Mouse (Mus musculus) cerebellum, adult 11 months (tissue): ENCODE results near the gene Efcab12.
"Not testable (repeated sequence)": the region's sequence is repeated elsewhere in the genome, so short reads cannot be mapped to it uniquely, and the experiment has no call there.

ENCODE experiments used
- DNase-seq: peaks from one replicate; pipeline ENCODE4 v3.0.0; 2022

Efcab12 gene

DNA sequence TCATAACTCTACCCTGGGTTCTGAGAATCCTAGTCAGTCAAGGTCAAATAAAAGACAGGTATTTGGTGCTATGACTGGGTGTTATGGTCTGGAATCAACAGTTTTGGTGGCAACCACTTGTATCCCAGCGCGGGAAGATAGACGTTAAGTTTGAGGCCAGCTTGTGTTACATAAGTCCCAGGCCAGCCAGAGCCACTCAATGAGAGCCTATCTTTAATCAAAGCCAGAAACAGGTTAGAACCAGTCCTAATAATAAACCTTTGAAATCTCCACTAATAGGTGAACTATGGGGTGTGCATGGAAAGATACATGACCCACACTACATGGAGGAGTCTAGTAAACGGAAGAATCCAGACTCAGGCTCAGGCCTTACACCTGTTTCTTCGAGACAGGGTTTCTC, 533 bp upstream of the Efcab12 start:
- no peak for DNase-seq

DNA sequence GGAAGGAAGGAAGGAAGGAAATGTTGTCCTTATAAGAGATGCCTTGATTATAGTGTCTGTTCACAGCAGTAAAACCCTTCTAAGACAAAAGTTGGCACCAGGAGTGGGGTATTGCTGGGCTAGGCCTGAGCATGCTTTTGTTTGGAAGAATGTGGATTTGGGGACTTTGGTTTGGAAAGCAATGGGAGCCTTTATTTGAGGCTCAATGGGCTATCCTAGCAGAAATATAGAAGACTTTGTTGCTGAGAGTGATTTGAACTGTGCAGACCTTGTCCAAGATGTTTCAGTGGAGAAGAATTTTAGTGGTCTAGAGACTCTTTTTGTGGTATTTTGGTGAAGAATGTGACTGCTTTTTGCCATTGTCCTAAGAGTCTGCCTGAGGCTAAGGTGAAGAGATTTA, 4.4 kb downstream of the Efcab12 start:
- no peak for DNase-seq

DNA sequence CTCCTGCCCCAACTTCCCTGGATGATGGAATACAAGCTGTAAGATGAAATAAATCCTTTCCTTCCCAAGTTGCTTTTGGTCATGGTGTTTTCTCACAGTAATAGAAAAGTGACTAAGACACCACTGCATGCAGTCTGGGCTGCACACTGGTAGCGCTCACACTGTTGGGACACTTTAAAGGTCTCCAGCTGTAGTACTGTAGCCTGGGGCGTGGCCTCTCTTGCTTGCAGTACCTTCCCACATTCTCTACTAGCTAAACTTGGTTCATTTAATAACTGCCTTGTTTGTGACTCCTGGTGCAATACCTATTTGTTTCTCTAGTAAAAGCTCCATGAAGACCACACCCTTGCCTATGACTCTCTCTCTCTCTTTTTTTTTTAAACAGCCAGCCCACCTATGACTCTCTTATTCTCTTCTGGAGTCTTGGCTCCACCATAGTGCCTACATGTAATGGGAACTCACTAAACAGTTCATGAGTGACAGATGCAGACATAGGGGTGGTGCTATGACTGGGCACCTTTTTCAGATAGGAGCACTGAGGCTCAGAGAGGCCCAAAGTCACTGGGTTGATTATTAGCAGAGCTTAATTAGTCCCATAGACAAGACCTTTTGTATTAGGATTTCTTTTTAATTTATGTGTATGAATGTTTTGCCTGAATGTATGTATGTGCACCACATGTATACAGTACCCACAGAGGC, 5.9 kb downstream of the Efcab12 start:
- DNase-seq, result no peak

DNA sequence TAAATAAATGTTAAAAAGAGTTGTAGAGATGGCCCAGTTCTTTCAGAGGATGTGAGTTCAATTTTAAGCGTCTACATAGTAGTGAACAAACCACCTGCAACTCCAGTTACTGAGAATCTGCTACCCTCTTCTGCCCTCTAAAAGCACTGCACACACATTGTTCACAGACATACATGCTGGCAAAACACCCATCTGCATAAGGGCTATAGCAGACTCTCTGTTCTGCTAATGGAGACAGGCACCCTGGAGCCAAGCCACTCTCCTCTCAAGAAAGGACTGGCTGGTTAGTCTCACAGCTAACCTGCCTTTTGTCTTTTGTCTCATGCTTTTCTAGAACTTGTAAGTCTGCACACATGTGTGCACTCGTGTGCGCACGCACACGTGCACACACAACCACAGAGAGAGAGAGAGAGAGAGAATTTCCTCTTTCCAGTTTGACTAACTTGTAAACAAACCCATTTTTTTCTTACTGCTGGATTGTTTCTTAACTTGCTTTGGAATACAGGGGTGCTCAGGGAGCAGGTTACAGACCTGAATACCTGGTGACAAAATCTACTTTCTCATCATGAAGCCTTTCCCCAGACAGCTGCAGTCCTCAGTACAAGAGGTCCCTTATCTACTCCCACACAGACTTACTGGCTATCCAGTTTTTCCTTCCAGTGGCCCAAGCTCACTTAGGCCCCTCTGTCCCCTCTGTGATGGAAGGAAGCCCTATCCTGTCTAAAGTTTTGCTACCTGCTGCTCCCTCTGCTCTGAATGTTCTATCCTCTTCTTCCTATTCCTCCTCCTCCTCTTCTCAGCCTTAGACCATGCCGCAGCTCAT, 7.2 kb downstream of the Efcab12 start:
- DNase-seq, result no peak

- not testable (repeated sequence) for DNase-seq
Observed at GRCm38 (mm10) chr6:115823850-115824464, 14.3 kb downstream of the Efcab12 start.

DNA sequence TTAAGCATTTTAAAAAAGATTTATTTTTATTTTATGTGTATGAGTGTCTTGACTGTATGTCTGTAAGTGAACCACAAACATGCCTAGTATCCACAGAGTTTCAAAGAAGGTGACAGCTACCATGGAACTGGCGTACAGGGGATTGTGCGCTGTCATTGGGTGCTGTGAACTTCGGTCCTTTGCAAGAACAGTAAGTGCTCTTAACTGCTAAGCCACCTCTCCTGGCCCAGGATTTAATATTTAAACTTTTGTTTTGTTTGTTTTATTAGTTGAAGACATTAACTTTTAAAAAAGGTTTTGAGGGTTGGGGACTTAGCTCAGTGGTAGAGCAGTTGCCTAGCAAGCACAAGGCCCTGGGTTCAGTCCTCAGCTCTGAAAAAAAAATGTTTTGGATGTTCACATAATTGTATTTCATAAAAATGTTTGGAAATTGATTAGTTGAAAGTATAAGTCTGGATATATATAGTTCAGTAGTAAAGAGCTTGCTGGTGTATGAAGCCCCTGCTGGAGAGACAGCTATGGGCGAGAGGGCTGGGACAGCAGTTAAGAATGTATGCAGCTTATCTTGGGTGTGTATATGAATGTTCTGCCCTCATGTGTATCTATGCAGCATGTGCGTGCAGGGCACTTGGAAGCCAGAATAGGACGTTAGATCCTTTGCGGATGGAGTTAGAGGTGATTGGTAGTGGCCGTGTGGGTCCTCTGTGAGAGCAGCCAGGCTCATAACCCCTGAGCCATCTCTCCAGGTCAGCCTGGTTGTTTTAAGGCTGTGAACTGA, 16.8 kb downstream of the Efcab12 start:
- no peak for DNase-seq

- no peak for DNase-seq
Observed at GRCm38 (mm10) chr6:115818129-115818528, 20.1 kb downstream of the Efcab12 start.

DNA sequence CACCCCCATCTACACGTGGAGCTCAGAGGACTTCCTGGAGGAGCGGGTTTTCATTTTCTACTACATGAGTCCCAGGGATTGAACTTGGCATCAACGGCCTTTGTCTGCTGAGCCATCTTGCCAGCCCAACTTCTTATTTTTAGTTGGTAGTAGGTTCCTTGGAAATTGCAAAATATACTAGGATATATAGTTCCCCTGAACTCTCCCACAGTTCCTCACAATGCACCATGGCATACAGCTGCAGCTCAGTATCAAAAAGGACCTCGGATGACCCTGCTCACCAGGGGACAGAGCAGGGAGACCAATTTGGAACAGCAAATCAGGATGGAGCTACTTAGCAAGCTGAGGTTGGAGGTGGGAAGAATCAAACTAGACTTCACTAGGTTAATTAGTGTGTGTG, 23.2 kb downstream of the Efcab12 start:
- DNase-seq, result no peak

DNA sequence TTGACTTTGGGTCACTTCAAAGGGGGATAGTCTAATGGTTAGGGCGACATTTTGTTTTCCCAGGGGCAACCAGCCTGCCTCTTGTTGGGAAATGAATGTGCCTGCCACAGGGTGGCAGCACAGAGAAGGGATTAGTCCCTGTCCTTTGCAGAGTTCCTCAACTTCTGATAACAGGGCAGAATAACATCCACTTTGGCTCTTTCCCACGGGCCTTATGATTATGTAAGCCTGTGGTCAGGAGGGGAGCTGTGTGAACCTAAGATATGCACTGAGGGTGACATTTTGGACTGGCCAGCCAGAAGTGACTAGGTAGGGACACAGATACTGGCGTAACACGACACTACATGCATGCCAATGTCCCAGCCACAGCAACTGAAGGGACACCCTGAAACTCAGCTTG, 24.1 kb downstream of the Efcab12 start:
- no peak for DNase-seq

DNA sequence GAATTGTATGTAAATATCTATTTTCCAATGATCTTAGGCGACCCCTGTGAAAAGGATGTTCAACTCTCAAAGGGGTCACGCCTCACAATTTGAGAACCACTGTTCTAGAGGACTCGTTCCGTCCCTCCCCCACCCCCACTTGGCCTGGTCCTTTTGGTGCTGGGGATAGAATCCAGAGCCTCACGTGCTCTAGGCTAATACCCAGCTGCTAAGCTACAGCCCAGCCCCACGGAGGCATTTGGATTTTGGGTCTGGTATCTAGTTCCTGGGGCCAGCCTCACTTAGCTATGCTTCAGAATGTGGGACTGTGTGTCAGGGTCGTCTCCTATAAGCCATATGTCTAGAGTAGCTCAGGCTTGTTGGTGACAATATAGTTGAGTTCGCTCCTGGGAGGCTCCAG, 26.6 kb downstream of the Efcab12 start:
- DNase-seq, result no peak

GRCm38 (mm10) chr6:115808488-115809231, 29.6 kb downstream of the Efcab12 start, which contains the start of gene Rpl32:
TSS of gene Rpl32 (minus strand) at chr6:115808747.
- DNase-seq, result peak; percentile 81

GRCm38 (mm10) chr6:115808196-115808487, 30.1 kb downstream of the Efcab12 start:
- DNase-seq, result no peak

DNA sequence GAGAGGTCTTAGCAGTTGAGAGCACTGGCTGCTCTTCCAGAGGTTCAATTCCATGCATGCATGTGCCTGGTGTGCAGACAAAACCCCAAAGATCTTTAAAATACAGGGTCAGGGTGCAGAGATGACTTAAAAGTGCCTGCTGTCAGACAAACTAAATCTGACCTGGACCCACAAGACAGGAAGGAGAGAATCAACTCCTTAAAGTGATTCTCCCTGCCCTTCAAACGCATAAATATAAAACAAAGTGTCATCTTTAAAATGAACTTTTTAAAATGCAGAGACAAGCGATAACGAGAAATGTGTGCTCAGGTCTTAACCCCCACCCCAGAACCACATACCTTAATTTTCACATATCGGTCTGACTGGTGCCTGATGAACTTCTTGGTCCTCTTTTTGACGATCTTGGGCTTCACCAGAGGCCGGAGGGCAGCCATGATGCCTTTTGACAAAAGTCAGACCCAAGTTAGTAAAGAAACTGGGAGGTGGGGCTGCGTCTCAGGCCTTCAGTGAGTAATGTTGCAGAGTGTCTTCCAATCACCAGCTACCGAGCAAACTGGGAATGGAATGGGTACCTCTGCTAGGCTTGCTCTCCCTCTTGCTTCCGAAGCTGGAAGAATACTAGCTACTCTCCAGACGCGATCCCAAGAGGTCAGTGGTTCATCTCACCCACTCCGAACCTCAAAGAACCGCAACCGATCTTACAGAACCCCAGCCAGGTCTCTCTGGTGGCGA, 30.6 kb downstream of the Efcab12 start:
- DNase-seq, result no peak

DNA sequence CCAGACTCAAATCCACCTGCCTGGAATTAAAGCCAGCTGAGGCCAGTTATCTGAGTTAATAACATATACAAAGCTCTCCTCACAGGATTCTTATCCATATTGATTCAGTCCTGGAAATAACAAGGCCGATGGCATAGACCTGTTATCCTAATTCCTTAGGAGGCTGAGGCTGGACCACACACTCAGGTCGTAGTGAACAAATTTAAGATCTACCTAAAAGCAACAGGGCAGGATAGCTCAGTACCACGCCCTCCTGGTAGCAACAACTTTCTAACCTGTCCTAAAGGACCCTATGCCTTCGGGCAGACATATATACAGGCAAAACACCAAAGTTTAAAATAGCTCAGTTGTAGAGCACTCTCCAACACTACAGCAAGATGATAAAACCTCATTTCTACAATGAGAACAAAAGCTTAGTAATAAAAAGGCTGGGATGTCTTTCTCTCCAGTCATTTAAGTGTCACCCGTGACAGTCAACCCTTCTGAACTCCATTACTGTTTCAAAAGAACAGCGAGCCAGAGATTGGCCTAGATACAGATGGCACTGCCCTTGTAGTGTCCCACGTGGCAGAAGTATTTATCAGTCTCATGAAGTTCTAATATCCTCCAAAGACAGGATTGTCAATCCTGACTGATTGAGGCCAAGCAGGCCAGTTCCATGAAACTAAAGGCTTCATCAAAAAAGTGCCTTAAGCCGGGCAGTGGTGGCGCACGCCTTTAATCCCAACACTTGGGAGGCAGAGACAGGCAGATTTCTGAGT, 33.6 kb downstream of the Efcab12 start:
- DNase-seq, result no peak

GRCm38 (mm10) chr6:115803541-115804382, 34.5 kb downstream of the Efcab12 start:
- DNase-seq, result peak; percentile 61

DNA sequence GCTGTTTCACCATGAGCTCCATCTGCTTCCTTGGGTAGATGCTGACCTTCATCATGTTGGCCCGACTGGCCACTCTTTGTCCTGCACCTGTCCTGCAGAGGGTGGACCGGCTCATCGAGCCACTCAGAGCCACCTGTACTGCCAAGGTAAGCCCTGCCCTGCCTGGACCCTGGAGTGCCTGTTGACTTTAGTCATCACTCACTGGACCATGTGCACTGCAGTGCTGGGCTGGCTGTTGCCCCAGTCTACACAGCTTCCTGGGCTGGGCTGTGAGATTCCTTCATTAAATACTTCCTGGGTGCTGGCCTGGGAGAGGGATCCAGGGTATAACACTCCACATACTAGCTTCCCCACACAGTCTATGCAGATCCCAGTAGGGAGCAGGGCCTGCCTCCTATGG, 36.4 kb downstream of the Efcab12 start:
- no peak for DNase-seq

DNA sequence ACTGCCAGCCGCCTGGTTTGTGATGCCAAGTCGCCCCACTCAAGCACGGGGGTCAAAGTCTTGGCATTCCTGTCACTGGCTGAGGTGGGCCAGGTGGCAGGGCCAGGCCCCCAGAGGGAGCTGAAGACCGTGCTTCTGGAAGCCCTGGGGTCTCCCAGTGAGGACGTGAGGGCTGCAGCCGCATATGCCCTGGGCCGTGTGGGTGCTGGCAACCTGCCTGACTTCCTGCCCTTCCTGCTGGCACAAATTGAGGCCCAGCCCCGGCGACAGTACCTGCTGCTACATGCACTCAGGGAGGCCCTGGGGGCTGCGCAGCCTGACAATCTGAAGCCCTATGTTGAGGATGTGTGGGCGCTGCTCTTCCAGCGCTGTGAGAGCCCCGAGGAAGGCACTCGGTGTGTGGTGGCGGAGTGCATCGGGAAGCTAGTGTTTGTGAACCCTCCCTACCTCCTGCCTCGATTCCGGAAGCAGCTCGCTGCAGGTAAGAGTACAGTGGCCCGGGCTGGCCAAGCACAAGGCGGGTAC, 45.5 kb downstream of the Efcab12 start:
- DNase-seq, result no peak

DNA sequence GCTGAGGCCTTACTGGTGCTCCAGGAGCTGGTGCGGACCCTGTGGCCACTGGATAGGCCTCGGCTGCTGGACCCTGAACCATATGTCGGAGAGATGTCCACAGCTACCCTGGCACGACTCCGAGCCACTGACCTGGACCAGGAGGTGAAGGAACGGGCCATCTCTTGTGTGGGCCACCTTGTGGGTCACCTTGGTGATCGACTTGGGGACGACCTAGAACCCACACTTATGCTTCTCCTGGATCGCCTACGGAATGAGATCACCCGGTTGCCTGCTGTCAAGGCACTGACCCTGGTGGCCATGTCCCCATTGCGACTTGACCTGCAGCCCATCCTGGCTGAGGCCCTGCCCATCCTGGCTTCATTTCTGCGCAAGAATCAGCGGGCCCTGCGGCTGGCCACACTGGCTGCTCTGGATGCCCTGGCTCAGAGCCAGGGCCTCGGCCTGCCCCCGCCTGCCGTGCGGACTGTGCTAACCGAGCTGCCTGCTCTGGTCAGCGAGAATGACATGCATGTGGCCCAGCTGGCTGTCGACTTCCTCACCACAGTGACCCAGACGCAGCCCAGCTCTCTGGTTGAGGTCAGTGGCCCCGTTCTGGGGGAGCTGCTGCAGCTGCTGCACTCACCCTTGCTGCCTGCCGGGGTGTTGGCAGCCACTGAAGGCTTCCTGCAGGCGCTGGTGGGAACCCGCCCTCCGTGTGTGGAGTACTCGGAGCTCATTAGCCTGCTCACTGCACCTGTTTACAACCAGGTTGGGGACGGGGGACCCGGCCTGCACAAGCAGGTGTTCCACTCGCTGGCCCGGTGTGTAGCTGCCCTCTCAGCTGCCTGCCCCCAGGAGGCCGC, 46.1 kb downstream of the Efcab12 start:
- DNase-seq, result peak; percentile 74

GRCm38 (mm10) chr6:115791016-115791415, 47.2 kb downstream of the Efcab12 start:
- DNase-seq, result no peak
